Mouse (Mus musculus): Measurements from ENCODE around the gene Msmo1.

GRCm38 (mm10) chr8:64690845-64691244 lies 42.7 kb downstream of the Msmo1 start:
- no peak for TF ChIP-seq CTCF (IDR thresholded peaks at IDR 0.05; ENCODE audit: low read depth, low read length)
- no peak for TF ChIP-seq POLR2A (IDR thresholded peaks at IDR 0.05; ENCODE audit: extremely low read depth, insufficient read depth, low read length)

All from liver, adult 2 months (tissue).